Mouse (Mus musculus) thymus, adult 2 months (tissue): ENCODE data around the gene Tspan4. TPM values are rescaled to one million over a fixed set of nuclear protein-coding genes. Genes with fewer than 3 reads are reported as not detected.

Experiments
- DNase-seq: peaks from one replicate; pipeline ENCODE4 v3.0.0; 2021
- H3K27ac ChIP-seq: fragments of 200-500 bp; 2 replicates; pipeline ENCODE4 v1.5.1; 2012; ENCODE audit warnings: low read length, control low read depth; ENCODE audit not compliant: control insufficient read depth, insufficient read depth
- H3K27me3 ChIP-seq: fragments of 200-500 bp; 2 replicates; pipeline ENCODE4 v1.6.1; 2012; ENCODE audit warnings: mild to moderate bottlenecking, low read length, moderate library complexity, mixed read lengths; ENCODE audit not compliant: control insufficient read depth, insufficient read depth
- H3K36me3 ChIP-seq: fragments of 200-500 bp; 2 replicates; pipeline ENCODE4 v1.6.1; 2012; ENCODE audit warnings: mild to moderate bottlenecking, low read length, moderate library complexity; ENCODE audit not compliant: control insufficient read depth, insufficient read depth
- H3K4me1 ChIP-seq: fragments of 200-500 bp; replicated peaks from 2 replicates; pipeline ENCODE4 v1.6.1; 2012; ENCODE audit warnings: low read length; ENCODE audit not compliant: control insufficient read depth, insufficient read depth
- H3K4me3 ChIP-seq: fragments of 200-500 bp; 2 replicates; pipeline ENCODE4 v1.5.1; 2012; ENCODE audit warnings: mild to moderate bottlenecking, low read length, control low read depth, moderate library complexity; ENCODE audit not compliant: control insufficient read depth, insufficient read depth
- CTCF ChIP-seq: fragments of 200-500 bp; IDR thresholded peaks from 2 replicates; pipeline ENCODE4 v1.5.1; 2012; ENCODE audit warnings: mild to moderate bottlenecking, control low read depth, low read length, moderate library complexity, borderline replicate concordance; ENCODE audit not compliant: control insufficient read depth, poor library complexity, insufficient read depth; ENCODE audit errors: extremely low read depth
- POLR2A ChIP-seq: fragments of 200-500 bp; IDR thresholded peaks from 2 replicates; pipeline ENCODE4 v1.6.1; 2012; ENCODE audit warnings: mild to moderate bottlenecking, low read length, control low read depth, moderate library complexity; ENCODE audit not compliant: control insufficient read depth, poor library complexity, insufficient read depth; ENCODE audit errors: extremely low read depth
- WGBS: fragments of 180-500 bp; shearing (Covaris S2); methylation state at CpG from one replicate; pipeline ENCODE4 v1.1.7; 2018; 5-methylcytosine and 5-hydroxymethylcytosine counted together
- polyA plus RNA-seq: library from polyadenylated mRNA; depleted of rRNA; stranded (reverse); fragments of >200 nt; gene quantifications from 2 replicates; pipeline ENCODE4 v1.2.3, GENCODE M21; 2012

Gene Tspan4
- polyA plus RNA-seq, 1 experiment = 45.1 TPM

DNA sequence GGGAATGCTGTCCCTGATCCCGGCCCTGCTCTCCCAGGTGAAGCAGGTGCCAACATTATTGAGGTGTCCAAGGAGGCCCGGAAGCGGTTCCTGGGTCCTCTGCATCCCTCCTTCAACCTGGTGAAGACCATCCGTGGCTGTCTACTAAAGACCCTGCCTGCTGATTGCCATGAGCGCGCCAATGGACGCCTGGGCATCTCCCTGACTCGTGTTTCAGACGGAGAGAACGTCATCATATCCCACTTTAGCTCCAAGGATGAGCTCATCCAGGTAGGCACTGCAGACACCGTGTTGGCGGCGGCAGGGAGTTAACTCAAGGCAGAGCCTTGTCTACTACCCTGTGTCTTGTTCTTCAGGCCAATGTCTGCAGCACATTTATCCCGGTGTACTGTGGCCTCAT lies 17.8 kb upstream of the Tspan4 start:
- H3K4me3 ChIP-seq = no peak overlapping the region
- H3K27me3 ChIP-seq = peaks cover 2% of the 10 kb centered on the region; the same call in 1 of the 2 replicates
- DNase-seq = no peak
- peaks cover 26% of the 10 kb centered on the region for H3K4me1 ChIP-seq
- no peaks in the 10 kb centered on the region for H3K36me3 ChIP-seq
- TF ChIP-seq CTCF = no peak
- TF ChIP-seq POLR2A = no peak
- WGBS = 98% methylated on average over 14 of the region's 14 CpGs
- H3K27ac ChIP-seq = no peak overlapping the region

DNA sequence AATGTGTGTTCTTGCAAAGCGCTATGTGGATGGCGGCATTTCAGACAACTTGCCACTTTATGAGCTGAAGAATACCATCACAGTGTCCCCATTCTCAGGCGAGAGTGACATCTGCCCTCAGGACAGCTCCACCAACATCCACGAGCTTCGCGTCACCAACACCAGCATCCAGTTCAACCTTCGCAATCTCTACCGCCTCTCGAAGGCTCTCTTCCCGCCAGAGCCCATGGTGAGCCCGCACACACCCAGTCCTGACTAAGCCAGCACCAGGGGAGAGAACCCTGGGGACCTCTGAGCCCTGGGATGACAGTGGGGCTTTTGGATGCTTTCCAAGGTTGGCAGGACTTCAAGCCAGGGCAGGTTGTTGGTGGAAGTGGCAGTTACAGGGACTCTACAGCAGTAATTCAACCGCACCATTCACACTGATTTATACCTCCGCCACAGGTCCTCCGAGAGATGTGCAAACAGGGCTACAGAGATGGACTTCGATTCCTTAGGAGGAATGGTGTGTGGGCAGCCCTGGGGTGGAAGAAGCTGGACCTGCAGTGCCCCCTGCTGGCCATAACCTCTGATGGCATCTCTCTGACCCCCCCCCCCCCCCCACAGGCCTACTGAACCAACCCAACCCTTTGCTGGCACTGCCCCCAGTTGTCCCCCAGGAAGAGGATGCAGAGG lies 16.9 kb upstream of the Tspan4 start:
- Histone ChIP-seq H3K36me3 (no peaks in the 10 kb centered on the region), H3K4me1 (peaks cover 26% of the 10 kb centered on the region), H3K4me3 (no peak overlapping the region), H3K27ac (no peak overlapping the region), H3K27me3 (peaks cover 2% of the 10 kb centered on the region; the same call in 1 of the 2 replicates)
- DNase-seq = peak; percentile 50
- TF ChIP-seq POLR2A (no peak), CTCF (peak; percentile 75; the same call in 1 of the 2 replicates)
- WGBS = 92% methylated on average over 15 of the region's 15 CpGs

DNA sequence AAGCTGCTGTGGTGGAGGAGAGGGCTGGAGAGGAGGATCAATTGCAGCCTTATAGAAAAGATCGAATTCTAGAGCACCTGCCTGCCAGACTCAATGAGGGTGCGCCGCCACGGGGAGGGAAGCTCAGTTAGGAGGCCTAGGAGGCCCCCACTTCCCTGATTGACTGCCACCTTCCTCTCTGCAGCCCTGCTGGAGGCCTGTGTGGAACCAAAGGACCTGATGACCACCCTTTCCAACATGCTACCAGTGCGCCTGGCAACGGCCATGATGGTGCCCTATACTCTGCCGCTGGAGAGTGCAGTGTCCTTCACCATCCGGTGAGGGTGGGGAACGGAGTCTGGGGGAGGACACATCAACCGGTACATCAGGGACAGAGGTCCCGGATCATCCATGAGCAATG lies 16.4 kb upstream of the Tspan4 start:
- DNase-seq = no peak
- no peak overlapping the region for H3K27ac ChIP-seq
- H3K4me3 ChIP-seq = no peak overlapping the region
- 96% methylated on average over 11 of the region's 11 CpGs for WGBS
- no peaks in the 10 kb centered on the region for H3K36me3 ChIP-seq
- H3K27me3 ChIP-seq = peaks cover 2% of the 10 kb centered on the region; the same call in 1 of the 2 replicates
- TF ChIP-seq CTCF (no peak), POLR2A (no peak)
- H3K4me1 ChIP-seq = peaks cover 26% of the 10 kb centered on the region

DNA sequence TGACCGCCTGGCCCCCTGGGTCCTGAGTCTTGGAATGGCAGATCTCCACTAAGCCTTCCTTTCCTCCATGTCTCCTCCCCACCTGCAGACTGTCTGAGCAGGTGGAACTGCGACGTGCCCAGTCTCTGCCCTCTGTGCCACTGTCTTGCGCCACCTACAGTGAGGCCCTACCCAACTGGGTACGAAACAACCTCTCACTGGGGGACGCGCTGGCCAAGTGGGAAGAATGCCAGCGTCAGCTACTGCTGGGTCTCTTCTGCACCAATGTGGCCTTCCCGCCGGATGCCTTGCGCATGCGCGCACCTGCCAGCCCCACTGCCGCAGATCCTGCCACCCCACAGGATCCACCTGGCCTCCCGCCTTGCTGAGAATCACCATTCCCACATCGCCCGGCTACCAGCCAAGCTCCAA lies 15.7 kb upstream of the Tspan4 start:
- Histone ChIP-seq H3K27ac (no peak overlapping the region), H3K4me1 (peaks cover 25% of the 10 kb centered on the region), H3K27me3 (peaks cover 2% of the 10 kb centered on the region; the same call in 1 of the 2 replicates), H3K36me3 (no peaks in the 10 kb centered on the region), H3K4me3 (no peak overlapping the region)
- TF ChIP-seq POLR2A = no peak
- no peak for TF ChIP-seq CTCF
- DNase-seq = no peak
- WGBS = 97% methylated on average over 17 of the region's 17 CpGs

DNA sequence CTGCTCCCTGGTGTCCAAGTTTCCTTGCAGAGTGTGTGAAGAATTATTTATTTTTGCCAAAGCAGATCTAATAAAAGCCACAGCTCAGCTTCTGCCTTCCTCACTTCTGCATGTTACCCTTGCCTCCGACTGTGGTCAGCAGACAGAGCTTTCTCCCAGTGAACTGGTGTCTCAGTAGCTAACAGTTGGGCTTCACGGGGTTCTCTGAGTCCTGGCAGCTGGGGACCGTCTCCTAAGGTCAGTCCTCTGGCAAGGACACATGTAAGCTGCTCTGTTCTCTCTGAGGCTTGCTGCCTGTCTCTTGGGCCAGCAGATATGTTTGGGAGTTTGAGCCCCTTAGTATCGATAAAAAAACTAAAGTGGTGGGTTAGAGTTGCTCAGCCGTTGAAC lies 15.0 kb upstream of the Tspan4 start:
- Histone ChIP-seq H3K4me1 (peaks cover 19% of the 10 kb centered on the region), H3K36me3 (no peaks in the 10 kb centered on the region), H3K27ac (no peak overlapping the region), H3K4me3 (no peak overlapping the region), H3K27me3 (peaks cover 2% of the 10 kb centered on the region; the same call in 1 of the 2 replicates)
- TF ChIP-seq POLR2A (no peak), CTCF (no peak)
- 90% methylated on average over 5 of the region's 5 CpGs for WGBS
- DNase-seq = no peak

DNA sequence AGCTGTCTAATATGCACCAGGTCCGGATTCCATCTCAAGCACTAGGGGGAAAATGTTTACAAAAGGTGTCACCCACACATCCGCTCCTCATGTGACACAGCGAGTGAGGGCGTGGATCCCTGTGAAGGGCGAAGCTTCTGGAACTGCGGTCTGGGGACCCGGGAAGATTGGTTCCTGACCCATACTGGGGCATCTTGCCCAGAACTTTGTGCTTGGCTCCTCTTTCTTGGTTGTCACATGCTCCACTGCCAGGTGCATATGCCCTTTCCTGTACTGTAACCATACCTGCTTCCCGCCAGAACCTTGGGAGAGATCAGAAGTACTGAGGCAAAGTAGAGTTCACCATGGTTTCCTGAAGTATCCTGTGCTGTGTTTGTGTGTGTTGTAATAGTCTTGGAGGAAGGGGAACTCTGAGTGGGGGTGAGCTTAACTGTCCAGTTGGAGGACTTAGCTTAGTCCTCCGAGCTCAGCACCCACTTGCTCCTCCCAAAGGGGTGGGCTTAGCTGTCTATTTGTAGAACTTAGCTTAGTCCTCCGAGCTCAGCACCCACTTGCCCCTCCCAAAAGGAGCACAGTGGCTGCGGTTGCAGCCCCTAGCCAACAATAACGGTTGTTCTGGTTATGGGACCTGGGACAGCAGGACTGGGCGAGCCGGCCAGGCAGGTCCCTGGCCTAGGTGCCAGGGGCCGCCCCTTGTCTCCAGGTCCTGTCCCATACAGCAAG lies 14.5 kb upstream of the Tspan4 start, which contains the start of gene Cracr2b:
Gene Cracr2b (plus strand): TSS at position 704 of the 723 bp plus-strand sequence.
- Histone ChIP-seq H3K27me3 (peaks cover 2% of the 10 kb centered on the region; the same call in 1 of the 2 replicates), H3K4me1 (peaks cover 19% of the 10 kb centered on the region), H3K4me3 (peak within 1 kb of the TSS; percentile 12; the same call in 1 of the 2 replicates), H3K36me3 (no peaks in the 10 kb centered on the region), H3K27ac (no peak within 1 kb of the TSS)
- DNase-seq = no peak
- 88% methylated on average over 15 of the region's 15 CpGs for WGBS
- TF ChIP-seq CTCF (no peak), POLR2A (no peak)
